Mouse (Mus musculus) common myeloid progenitor, adult 5-6 weeks (primary cell): ENCODE measurements around the gene Agbl3. TPM values are rescaled to one million over a fixed set of nuclear protein-coding genes. Genes with fewer than 3 reads are reported as not detected.

Experiments
- ATAC-seq: replicated peaks from 2 replicates; pipeline ENCODE4 v1.8.0; 2016; ENCODE audit warnings: low read depth, mild to moderate bottlenecking, moderate TSS enrichment, inconsistent platforms; ENCODE audit not compliant: poor library complexity, severe bottlenecking
- total RNA-seq: library from RNA; stranded (forward); fragments of 200-1000, 187-1606 nt; gene quantifications from 2 replicates; pipeline ENCODE4 v1.2.3, GENCODE M21; 2017

Gene Agbl3
- total RNA-seq, 1 experiment from 2014 or later, result 7.8 TPM

DNA sequence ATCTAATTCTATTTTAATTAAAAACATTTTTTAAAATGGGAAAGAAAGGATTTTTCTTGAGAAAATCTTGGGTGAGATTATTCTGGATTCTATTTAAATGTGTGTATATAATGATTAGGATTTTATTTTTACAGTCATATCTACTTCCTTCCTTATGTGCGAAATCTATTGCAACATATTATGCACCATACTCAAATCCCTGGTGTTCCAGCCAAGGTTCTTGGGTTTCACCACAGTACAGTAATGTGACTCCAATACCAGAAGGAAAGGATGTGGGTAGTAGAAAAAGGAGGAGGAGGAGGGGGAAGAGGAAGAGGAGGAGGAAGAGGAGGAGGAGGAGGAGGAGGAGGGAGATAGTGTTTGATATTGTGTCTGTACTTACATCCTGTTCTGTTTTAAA lies 2.3 kb downstream of the Agbl3 start:
- ATAC-seq, result peak; percentile 37; the same call in 1 of the 2 replicates

GRCm38 (mm10) chr6:34796881-34797280 lies 16.6 kb downstream of the Agbl3 start:
- ATAC-seq, result peak; percentile 60; the same call in 1 of the 2 replicates

GRCm38 (mm10) chr6:34797887-34798286 lies 17.7 kb downstream of the Agbl3 start:
- ATAC-seq, result no peak

DNA sequence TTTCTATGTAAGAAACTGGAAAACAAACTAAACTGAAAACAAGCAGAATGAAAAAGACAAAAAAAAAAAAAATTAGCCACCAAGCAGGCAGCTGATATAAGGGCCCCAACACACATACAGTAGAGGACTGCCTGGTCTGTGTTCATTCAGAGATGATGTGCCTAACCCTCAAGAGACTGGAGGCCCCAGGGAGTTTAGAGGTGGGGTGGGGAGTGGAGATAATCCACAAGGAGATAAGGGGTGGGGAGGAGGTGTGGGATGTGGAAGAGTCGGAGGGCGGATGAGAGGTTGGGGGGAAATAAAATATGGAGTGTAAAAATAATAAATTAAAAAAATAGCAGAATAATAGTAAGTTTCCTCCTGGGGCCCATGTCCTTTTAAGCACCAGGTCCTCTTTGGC lies 25.4 kb downstream of the Agbl3 start:
- no peak for ATAC-seq

GRCm38 (mm10) chr6:34810651-34811050 lies 30.4 kb downstream of the Agbl3 start:
- peak; percentile 60 for ATAC-seq

GRCm38 (mm10) chr6:34824406-34824805 lies 44.2 kb downstream of the Agbl3 start:
- ATAC-seq, result no peak

GRCm38 (mm10) chr6:34832352-34832751 lies 52.1 kb downstream of the Agbl3 start:
- ATAC-seq, result no peak

DNA sequence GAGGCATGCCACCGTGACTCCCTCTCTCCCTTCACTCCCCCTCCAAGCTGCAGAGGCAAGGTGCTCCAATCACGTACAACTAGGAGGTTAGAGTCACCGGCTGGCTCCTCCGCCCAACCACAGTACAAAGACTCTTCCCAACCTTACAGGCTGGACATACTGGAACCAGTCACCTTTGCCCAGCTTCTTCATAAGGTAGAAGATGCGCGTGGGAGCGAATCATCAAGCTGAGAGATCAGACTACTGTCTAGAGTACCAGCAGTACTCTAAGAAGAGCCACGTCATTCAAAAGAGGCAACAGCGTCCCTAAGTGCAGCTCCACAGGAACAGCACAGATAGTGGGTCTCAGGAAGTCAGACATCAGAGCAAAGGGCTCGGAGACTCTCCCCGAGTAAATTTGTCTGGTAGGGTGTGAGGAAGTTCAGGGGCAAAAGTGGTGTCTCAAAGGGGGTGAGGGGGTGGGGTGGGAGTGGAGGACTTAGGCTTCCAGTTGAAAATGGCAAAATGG lies 81.4 kb downstream of the Agbl3 start:
- ATAC-seq, result peak; percentile 48

DNA sequence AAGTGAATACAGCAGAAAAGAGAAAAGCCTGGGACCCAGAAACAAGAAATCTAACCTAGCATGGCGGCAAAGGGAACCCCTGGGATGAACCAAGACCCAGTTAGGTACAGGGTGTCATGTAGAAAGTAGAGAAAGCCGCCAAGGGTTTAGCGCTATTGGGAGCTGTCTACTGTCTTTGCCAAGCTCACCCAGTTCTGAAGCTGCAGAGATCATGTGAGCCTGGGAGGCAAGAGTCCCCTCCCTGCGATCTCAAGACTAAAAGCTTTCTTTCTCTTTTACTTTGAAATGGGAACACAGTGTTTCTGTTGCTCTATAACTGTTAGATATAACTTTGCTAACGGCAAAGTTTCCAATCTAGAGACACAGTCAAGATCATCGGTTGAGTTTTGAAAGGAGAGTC lies 82.1 kb downstream of the Agbl3 start:
- ATAC-seq, result peak; percentile 53

- peak; percentile 51 for ATAC-seq
Observed at GRCm38 (mm10) chr6:34862791-34863403, 82.7 kb downstream of the Agbl3 start, which contains the start of gene Tmem140. Tmem140 (plus strand) TSS chr6:34863146.

- ATAC-seq, result no peak
Observed at GRCm38 (mm10) chr6:34863786-34864514, 83.7 kb downstream of the Agbl3 start.

GRCm38 (mm10) chr6:34865213-34865612 lies 85.0 kb downstream of the Agbl3 start:
- no peak for ATAC-seq

GRCm38 (mm10) chr6:34865711-34866593 lies 85.7 kb downstream of the Agbl3 start:
- no peak for ATAC-seq

DNA sequence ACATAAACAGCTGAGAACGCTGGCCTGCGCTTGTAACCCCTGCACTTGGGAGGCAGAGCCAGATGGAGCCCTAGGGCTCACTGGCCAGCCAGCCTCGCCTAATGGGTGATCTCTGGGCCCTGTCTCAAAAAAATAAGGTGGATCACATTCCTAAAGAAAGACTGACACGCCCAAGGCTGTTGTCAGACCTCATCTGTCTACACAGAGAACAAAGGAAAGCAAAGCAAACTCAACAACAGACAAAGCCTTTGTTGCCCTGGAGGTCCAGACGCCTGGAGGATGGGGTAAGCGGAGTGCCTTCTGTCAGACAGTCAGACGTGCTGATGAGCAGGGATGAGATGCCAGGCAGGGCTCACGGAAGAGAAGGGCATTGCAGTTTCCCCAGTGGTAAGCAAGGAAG lies 86.6 kb downstream of the Agbl3 start:
- no peak for ATAC-seq

DNA sequence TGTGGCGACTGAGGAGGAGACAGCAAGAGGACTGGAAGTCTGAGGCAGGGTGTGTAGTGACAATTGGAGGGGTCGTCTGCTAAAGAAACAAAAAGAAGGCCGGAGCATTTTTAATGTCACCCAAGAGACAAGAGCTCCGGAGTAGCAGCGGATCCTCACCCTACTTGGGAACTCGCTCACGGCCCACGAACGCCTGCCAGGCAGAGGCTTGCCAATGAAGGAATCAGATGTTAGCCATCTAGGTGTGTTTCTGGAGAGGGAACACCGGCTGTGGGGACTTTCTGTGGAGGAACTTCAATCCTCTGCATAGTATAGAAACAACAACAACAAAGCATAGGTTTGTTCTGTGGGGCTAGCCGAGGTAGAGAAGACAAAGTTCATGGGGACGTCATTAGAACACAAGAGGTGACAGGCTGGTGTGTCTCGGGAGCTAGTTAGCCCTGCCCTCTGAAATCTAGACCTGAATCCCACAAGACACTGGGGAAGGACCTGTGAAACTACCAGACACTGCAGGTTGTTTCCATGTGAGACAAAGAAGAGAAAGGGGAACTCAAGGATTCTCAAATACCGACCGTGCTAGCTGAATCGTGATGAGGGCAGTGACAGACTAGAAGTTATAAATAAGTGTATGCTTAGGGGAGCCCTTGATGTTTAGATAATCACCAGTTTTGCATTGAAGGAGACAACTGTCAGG lies 87.2 kb downstream of the Agbl3 start:
- no peak for ATAC-seq

DNA sequence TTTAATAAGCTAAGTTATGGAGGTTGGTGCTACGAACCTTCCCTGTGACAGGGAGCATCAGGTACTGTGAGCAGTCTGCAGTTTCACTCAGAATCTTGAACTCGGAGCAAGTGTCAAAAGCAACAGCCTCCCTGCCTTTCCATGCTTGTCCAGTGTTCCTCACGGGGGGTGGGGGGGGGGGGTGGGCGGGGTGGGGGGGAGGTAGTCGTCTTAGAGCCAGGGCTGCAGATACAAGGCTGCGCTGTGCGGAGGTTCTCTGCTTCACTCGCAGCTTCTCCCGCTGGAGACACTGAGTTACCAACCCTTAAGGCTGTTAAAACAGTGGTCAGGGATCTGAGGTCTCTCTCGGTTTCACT lies 87.7 kb downstream of the Agbl3 start:
- ATAC-seq, result no peak

DNA sequence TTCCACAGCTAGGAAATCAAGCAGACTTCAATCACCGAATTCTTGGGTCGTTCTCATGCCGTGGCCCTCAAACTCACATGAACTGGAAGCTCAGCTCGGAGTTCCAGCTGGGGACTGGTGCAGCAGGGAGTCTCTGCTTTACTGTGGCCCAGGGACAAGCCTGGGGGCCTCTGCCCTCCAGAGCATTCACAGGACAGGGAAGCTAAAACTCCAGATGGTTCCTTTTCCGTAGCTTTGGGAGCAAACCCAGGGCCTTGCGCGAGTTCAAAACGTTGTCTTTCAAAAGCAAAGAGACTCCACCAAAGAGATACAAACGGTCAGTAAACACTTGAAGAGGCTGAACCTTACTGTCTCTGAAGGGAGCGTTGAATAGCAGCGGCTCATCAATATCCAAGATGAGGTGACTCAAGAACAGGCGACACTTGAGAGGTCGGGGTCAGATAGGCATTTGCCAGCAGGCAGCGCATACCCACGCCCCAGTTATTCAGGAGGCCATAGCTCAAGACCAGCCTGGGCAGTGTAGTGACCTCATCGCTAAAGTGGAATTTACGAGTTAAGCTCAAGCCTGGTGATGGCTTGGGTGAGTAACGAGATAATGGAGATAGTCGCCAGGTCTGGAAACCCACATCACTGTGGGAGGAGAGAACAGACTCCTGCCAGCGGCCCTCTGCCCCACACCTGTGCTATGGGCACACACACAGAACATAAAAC lies 88.4 kb downstream of the Agbl3 start:
- ATAC-seq, result no peak

DNA sequence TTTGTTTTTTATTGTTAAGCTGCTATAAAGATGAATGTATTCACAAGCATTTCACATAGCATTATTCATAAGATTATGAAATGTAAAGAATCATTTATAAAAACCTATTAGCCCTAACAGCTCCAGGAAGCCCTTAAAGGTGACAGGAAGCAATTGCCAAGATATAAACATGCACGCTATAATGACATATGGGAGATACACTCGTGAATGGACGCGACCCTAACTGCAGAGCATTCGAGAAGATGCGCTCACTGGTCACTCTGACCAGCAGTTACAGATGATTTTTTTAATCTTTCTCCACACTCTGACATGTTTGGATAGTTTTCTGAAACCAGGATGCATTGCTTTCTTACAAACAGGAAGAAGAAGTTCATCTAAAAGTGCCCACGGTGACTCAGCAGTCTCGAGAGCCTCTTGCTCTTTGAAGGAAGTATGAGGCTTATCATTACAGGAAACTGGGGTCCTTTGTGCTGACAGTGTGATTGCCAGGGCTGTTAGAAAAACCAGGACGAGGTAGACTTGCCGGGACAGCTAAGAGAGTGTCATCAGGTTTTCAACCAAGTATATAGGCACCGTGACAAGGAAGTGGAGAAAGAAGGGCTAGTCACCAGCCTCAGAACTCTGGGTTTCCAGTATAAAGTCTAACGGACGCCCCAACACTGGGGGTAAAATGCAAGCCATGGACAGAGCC lies 89.1 kb downstream of the Agbl3 start:
- peak; percentile 74 for ATAC-seq

DNA sequence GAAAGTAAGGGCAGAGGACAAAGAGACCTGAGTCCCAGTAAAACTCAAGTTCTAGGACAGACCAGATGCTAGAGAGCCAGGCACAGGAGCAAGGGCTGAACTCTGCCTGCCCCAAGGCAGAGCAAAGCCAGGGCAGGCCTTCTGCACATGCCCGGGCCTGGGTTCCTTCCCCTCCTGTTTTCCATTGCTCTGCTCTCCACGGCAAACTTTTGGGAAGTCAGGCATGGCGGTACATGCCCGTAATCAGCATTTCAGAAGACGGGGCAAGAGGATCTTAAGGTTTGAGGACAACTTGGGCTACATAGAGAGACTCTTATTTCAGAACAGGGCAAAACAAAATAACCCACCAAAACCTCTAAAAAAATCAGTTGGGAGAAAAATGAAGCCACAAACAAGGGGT lies 89.9 kb downstream of the Agbl3 start:
- no peak for ATAC-seq
